Comparison of ENCODE assay signal across 16 mouse cellular contexts in the genomic region with DNA sequence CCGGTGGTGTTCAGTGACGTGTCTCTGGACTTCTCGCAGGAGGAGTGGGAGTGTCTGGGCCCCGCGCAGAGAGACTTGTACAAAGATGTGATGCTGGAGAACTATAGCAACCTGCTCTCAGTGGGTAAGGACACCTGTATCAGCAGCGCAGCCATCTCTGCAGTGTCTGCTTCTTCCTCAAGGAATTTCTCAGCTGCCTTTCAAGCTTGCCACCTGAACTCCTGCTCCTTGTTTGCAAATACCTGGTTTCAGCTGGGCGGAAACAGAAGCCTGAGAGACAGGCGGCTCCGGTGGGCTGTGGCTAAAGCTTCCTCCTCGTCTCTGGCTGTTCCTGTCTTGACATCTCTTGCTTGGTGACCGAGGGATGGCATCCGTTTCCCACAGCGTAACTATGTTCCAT.
"Had no signal": no experiment of that assay in that cellular context is flagged by ENCODE, and none has a peak within 500 bp of the region (broad histone marks: within the 10 kb centered on the region; RNA-seq: fewer than 3 reads in every experiment).

No protein-coding gene starts in this region.

- H3K9me3 ChIP-seq: lung, embryonic 15.5 days; midbrain, embryonic 13.5 days; midbrain, embryonic 15.5 days; neural tube, embryonic 12.5 days; stomach, embryonic 15.5 days had no signal

- H3K4me2 ChIP-seq: lung, embryonic 15.5 days; midbrain, embryonic 13.5 days; midbrain, embryonic 15.5 days; neural tube, embryonic 12.5 days; stomach, embryonic 15.5 days had no signal

- H3K4me3 ChIP-seq: lung, embryonic 15.5 days; megakaryocyte, embryonic 14.5 days; midbrain, embryonic 13.5 days; midbrain, embryonic 15.5 days; neural tube, embryonic 12.5 days; stomach, embryonic 15.5 days had no signal

- H3K9ac ChIP-seq: lung, embryonic 15.5 days; midbrain, embryonic 13.5 days; midbrain, embryonic 15.5 days; neural tube, embryonic 12.5 days; stomach, embryonic 15.5 days had no signal

- H3K27me3 ChIP-seq: lung, embryonic 15.5 days; megakaryocyte, embryonic 14.5 days; midbrain, embryonic 13.5 days; midbrain, embryonic 15.5 days; neural tube, embryonic 12.5 days; stomach, embryonic 15.5 days had no signal

- ATAC-seq: lung, postnatal 0 days; midbrain, embryonic 13.5 days; midbrain, embryonic 15.5 days had no signal

- H3K27ac ChIP-seq: lung, embryonic 15.5 days; macrophage; midbrain, embryonic 13.5 days; midbrain, embryonic 15.5 days; neural tube, embryonic 12.5 days; stomach, embryonic 15.5 days; stomach, postnatal 0 days had no signal

- DNase-seq: lung, adult 2 months; lung, postnatal 14 days; lung, postnatal 36 days; right cerebral cortex, postnatal 14 days; thymus, adult 2 months; thymus, postnatal 25 days; thymus, postnatal 4 days had no signal
